In the genomic region with DNA sequence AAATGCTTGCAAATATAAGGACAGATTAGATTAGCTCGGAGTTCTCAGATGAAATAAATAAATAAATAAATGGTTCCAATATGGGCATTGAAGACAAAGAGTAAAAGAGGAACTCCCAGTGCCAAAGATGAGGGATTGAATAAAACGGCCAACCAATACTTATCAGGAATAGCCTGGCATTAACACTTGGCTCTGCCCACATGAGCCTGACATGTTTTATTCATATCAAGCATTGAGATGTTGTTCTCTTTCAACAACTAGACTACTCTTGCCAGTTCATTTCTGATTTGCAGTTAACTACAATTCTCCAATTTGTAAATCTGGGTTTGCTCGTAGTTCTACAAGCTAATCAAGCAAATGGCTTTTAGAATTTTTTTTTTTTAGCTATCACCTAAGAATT, we compare ENCODE assay signal across 32 mouse cellular contexts.
"Had no signal": no experiment of that assay in that cellular context is flagged by ENCODE, and none has a peak within 500 bp of the region (broad histone marks: within the 10 kb centered on the region; RNA-seq: fewer than 3 reads in every experiment).

No protein-coding gene starts in this region.

- ATAC-seq: liver, embryonic 12.5 days; lung, postnatal 0 days; midbrain, embryonic 13.5 days; midbrain, embryonic 15.5 days; midbrain, embryonic 16.5 days had no signal

- H3K27ac ChIP-seq: limb, embryonic 10.5 days; limb, embryonic 12.5 days; limb, embryonic 13.5 days; limb, embryonic 15.5 days; liver, embryonic 12.5 days; liver, embryonic 13.5 days; liver, embryonic 14.5 days; liver, embryonic 15.5 days; lung, embryonic 15.5 days; macrophage; midbrain, embryonic 10.5 days; midbrain, embryonic 12.5 days; midbrain, embryonic 13.5 days; midbrain, embryonic 15.5 days; neural tube, embryonic 12.5 days had no signal

- DNase-seq: left cerebral cortex, postnatal 4 days; liver; liver, embryonic 13.5 days; liver, postnatal 0 days; lung, adult 18-20 months; lung, adult 2 months; lung, embryonic 14.5 days; lung, postnatal 10 days; lung, postnatal 14 days; lung, postnatal 36 days; lung, postnatal 4 days; midbrain, embryonic 14.5 days had no signal

- H3K9me3 ChIP-seq: limb, embryonic 10.5 days; limb, embryonic 12.5 days; limb, embryonic 13.5 days; limb, embryonic 15.5 days; liver, embryonic 12.5 days; liver, embryonic 13.5 days; liver, embryonic 15.5 days; lung, embryonic 15.5 days; midbrain, embryonic 10.5 days; midbrain, embryonic 12.5 days; midbrain, embryonic 13.5 days; midbrain, embryonic 15.5 days; neural tube, embryonic 12.5 days had no signal

- H3K4me2 ChIP-seq: limb, embryonic 12.5 days; limb, embryonic 13.5 days; limb, embryonic 15.5 days; liver, embryonic 11.5 days; liver, embryonic 12.5 days; liver, embryonic 13.5 days; liver, embryonic 15.5 days; lung, embryonic 14.5 days; lung, embryonic 15.5 days; midbrain, embryonic 11.5 days; midbrain, embryonic 12.5 days; midbrain, embryonic 13.5 days; midbrain, embryonic 15.5 days; neural tube, embryonic 12.5 days had no signal

- H3K4me1 ChIP-seq: limb, embryonic 10.5 days; limb, embryonic 15.5 days; liver, embryonic 12.5 days; liver, embryonic 13.5 days; liver, embryonic 15.5 days; megakaryocyte, embryonic 14.5 days; midbrain, embryonic 10.5 days; midbrain, embryonic 12.5 days; midbrain, embryonic 13.5 days; midbrain, embryonic 15.5 days; neural tube, embryonic 12.5 days had no signal

- H3K4me3 ChIP-seq: limb, embryonic 10.5 days; limb, embryonic 12.5 days; limb, embryonic 13.5 days; limb, embryonic 15.5 days; liver, embryonic 12.5 days; liver, embryonic 13.5 days; liver, embryonic 15.5 days; lung, embryonic 15.5 days; megakaryocyte, embryonic 14.5 days; midbrain, embryonic 10.5 days; midbrain, embryonic 12.5 days; midbrain, embryonic 13.5 days; midbrain, embryonic 15.5 days; myocyte; neural tube, embryonic 12.5 days had no signal

- H3K36me3 ChIP-seq: limb, embryonic 10.5 days; limb, embryonic 12.5 days; limb, embryonic 13.5 days; limb, embryonic 15.5 days; liver, embryonic 12.5 days; liver, embryonic 13.5 days; liver, embryonic 15.5 days; lung, embryonic 15.5 days; midbrain, embryonic 10.5 days; midbrain, embryonic 12.5 days; midbrain, embryonic 13.5 days; midbrain, embryonic 15.5 days; neural tube, embryonic 12.5 days had no signal

- H3K27me3 ChIP-seq: limb, embryonic 12.5 days; limb, embryonic 15.5 days; liver, embryonic 12.5 days; liver, embryonic 13.5 days; liver, embryonic 15.5 days; lung, embryonic 15.5 days; megakaryocyte, embryonic 14.5 days; midbrain, embryonic 12.5 days; midbrain, embryonic 15.5 days; neural tube, embryonic 12.5 days had no signal

- H3K9ac ChIP-seq: limb, embryonic 12.5 days; limb, embryonic 13.5 days; limb, embryonic 15.5 days; liver, embryonic 12.5 days; liver, embryonic 13.5 days; liver, embryonic 14.5 days; liver, embryonic 15.5 days; liver, postnatal 0 days; lung, embryonic 14.5 days; lung, embryonic 15.5 days; midbrain, embryonic 12.5 days; midbrain, embryonic 13.5 days; midbrain, embryonic 15.5 days; neural tube, embryonic 12.5 days had no signal
